Mouse (Mus musculus): ENCODE results near the gene Fastkd1. TPM values are rescaled to one million over a fixed set of nuclear protein-coding genes. Genes with fewer than 3 reads are reported as not detected.

Gene Fastkd1
- total and polyA plus RNA-seq, 3 experiments = 9.8 to 15.7 TPM; not detected in 1

DNA sequence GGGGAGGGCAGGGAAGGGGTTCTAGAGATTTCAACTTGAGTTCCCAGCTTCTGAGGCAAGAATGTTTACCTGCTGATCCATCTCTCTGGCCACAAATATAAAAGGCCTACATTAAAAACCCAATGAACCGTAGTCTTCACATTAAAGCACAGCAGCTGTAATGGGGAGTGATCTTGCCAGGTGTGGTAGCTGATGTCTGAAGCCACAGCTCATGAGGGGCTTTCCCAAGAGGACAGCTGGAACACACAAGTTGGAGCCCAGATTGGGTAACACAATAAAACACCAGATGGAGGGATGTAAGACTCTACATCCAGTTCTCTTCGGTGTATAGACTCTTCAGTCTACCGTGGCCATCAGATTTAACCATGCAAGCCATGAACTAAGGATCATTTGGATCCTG, 28.8 kb downstream of the Fastkd1 start:
- TF ChIP-seq HCFC1 (IDR thresholded peaks at IDR 0.05; ENCODE audit: low read depth, low read length) = no peak
- TF ChIP-seq MAX (IDR thresholded peaks at IDR 0.05; ENCODE audit: low read length) = no peak
- TF ChIP-seq POLR2AphosphoS2 (IDR thresholded peaks at IDR 0.05; ENCODE audit: low read length) = no peak
- no peak for TF ChIP-seq POLR2A (IDR thresholded peaks at IDR 0.05; ENCODE audit: control insufficient read depth in 1 of 2, insufficient read depth in 1 of 2, low read depth in 1 of 2, low read length in 2 of 2, poor library complexity in 1 of 2)
- no peak for TF ChIP-seq USF2 (IDR thresholded peaks at IDR 0.05; ENCODE audit: borderline replicate concordance in 1 of 2, insufficient read depth in 1 of 2, low read depth in 1 of 2, low read length in 2 of 2)
- no peak for TF ChIP-seq MEF2A (IDR thresholded peaks at IDR 0.05; ENCODE audit: extremely low read depth, insufficient replicate concordance, low read depth, low read length, poor library complexity, severe bottlenecking)
- TF ChIP-seq CHD1 (IDR thresholded peaks at IDR 0.05; ENCODE audit: low read depth, low read length) = no peak
- no peak for TF ChIP-seq ZC3H11A (IDR thresholded peaks at IDR 0.05; ENCODE audit: low read depth, low read length)
- TF ChIP-seq RAD21 (IDR thresholded peaks at IDR 0.05; ENCODE audit: low read depth, low read length) = no peak
- TF ChIP-seq USF1 (IDR thresholded peaks at IDR 0.05; ENCODE audit: low read depth, low read length) = no peak
- no peak for TF ChIP-seq ELF1 (IDR thresholded peaks at IDR 0.05; ENCODE audit: low read depth, low read length)
- no peak for TF ChIP-seq SIN3A (IDR thresholded peaks at IDR 0.05; ENCODE audit: low read length)
- TF ChIP-seq MXI1 (IDR thresholded peaks at IDR 0.05; ENCODE audit: low read depth, low read length) = no peak
- no peak for TF ChIP-seq POLR2AphosphoS5 (IDR thresholded peaks at IDR 0.05; ENCODE audit: borderline replicate concordance, low read depth, low read length)
- TF ChIP-seq TCF12 (IDR thresholded peaks at IDR 0.05; ENCODE audit: low read depth, low read length) = no peak
- TF ChIP-seq MAFK (IDR thresholded peaks at IDR 0.05; ENCODE audit: borderline replicate concordance, low read depth, low read length) = no peak
- no peak for TF ChIP-seq BHLHE40 (IDR thresholded peaks at IDR 0.05; ENCODE audit: borderline replicate concordance, low read depth, low read length)
- TF ChIP-seq ZKSCAN1 (IDR thresholded peaks at IDR 0.05; ENCODE audit: low read depth, low read length) = no peak
- DNase-seq (ENCODE audit: low read depth, low spot score) = no peak
- no peak overlapping the region for H3K4me3 ChIP-seq (ENCODE audit: control insufficient read depth in 1 of 2, insufficient read depth in 1 of 2, low read depth in 2 of 2, low read length in 2 of 2)

DNA sequence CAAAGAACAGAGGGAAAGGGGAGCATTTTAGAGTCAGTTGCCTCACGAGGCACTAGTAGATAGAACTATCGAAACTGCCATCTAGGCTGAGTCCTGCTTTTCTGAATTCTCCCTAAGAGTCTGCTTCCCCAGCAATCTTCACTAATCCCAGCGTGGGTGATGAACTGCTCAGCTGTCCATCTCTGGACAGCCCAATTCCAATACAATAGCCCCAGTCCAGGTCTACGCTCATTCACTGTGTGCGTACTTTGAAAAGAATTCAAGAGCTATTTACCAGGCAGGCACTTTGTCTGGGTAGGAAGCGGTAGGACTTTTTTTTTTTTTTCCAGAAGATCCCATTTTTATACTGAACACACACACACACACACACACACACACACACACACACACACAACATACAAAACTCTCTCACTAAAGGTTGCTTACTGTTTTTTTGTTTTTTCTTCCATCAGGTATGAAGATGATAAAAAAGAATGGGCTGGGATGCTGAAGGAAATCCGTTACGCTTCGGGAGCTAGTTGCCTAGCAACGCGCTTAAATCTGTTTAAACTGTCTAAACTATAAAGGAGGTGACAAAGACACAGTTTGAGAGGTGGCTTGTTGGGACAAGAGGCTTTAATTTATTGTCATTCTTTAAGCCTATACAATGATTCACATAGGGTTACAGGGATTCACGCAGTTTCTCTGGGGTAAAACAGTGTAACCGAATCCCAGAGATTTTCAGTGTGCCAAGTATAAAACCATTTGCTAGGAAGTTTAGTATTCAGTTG, 30.1 kb downstream of the Fastkd1 start:
- H3K27ac ChIP-seq (ENCODE audit: control insufficient read depth, low read depth, low read length) = no peak overlapping the region
- TF ChIP-seq ZNF384 (IDR thresholded peaks at IDR 0.05; ENCODE audit: low read depth, low read length) = no peak
- no peak for TF ChIP-seq ZKSCAN1 (IDR thresholded peaks at IDR 0.05; ENCODE audit: low read depth, low read length)
- TF ChIP-seq UBTF (IDR thresholded peaks at IDR 0.05; ENCODE audit: borderline replicate concordance, insufficient read depth, low read depth, low read length) = no peak
- TF ChIP-seq GABPA (IDR thresholded peaks at IDR 0.05; ENCODE audit: low read depth, low read length) = no peak
- TF ChIP-seq USF1 (IDR thresholded peaks at IDR 0.05; ENCODE audit: low read depth, low read length) = no peak
- no peak for TF ChIP-seq TBP (IDR thresholded peaks at IDR 0.05; ENCODE audit: low read depth, low read length)
- no peak for TF ChIP-seq BHLHE40 (IDR thresholded peaks at IDR 0.05; ENCODE audit: borderline replicate concordance, low read depth, low read length)
- no peak for TF ChIP-seq MAZ (IDR thresholded peaks at IDR 0.05; ENCODE audit: low read depth, low read length)
- TF ChIP-seq MAX (IDR thresholded peaks at IDR 0.05; ENCODE audit: low read length) = no peak
- TF ChIP-seq SMC3 (IDR thresholded peaks at IDR 0.05; ENCODE audit: low read depth, low read length) = no peak
- TF ChIP-seq NELFE (IDR thresholded peaks at IDR 0.05; ENCODE audit: low read depth, low read length) = no peak
- TF ChIP-seq ETS1 (IDR thresholded peaks at IDR 0.05; ENCODE audit: low read depth, low read length) = no peak
- TF ChIP-seq GATA1 (IDR thresholded peaks at IDR 0.05; ENCODE audit: low read depth, low read length) = no peak
- no peak for TF ChIP-seq SIN3A (IDR thresholded peaks at IDR 0.05; ENCODE audit: low read length)
- no peak for TF ChIP-seq MXI1 (IDR thresholded peaks at IDR 0.05; ENCODE audit: low read depth, low read length)
- TF ChIP-seq TCF12 (IDR thresholded peaks at IDR 0.05; ENCODE audit: low read depth, low read length) = no peak
- no peak for TF ChIP-seq POLR2AphosphoS5 (IDR thresholded peaks at IDR 0.05; ENCODE audit: borderline replicate concordance, low read depth, low read length)
- TF ChIP-seq CHD2 (IDR thresholded peaks at IDR 0.05; ENCODE audit: low read length) = no peak
- TF ChIP-seq POLR2A (IDR thresholded peaks at IDR 0.05; ENCODE audit: control insufficient read depth in 1 of 2, insufficient read depth in 1 of 2, low read depth in 1 of 2, low read length in 2 of 2, poor library complexity in 1 of 2) = no peak
- H3K27me3 ChIP-seq (ENCODE audit: control insufficient read depth in 1 of 2, insufficient read depth in 2 of 2, low read length in 2 of 2) = no peaks in the 10 kb centered on the region
- H3K36me3 ChIP-seq (ENCODE audit: control insufficient read depth in 1 of 2, insufficient read depth in 2 of 2, low read length in 2 of 2) = no peaks in the 10 kb centered on the region; a peak in 1 of 4 replicates
- no peaks in the 10 kb centered on the region for H3K9me3 ChIP-seq (replicated peaks; ENCODE audit: insufficient read depth, low read length)
- no peak overlapping the region for H3K4me3 ChIP-seq (ENCODE audit: control insufficient read depth in 1 of 2, insufficient read depth in 1 of 2, low read depth in 2 of 2, low read length in 2 of 2)
- H3K79me2 ChIP-seq (ENCODE audit: control insufficient read depth, insufficient read depth, low read length, poor library complexity) = no peaks in the 10 kb centered on the region
- no peak for DNase-seq (ENCODE audit: low read depth, low spot score)
- no peak overlapping the region for H3K9ac ChIP-seq (ENCODE audit: control insufficient read depth, low read depth, low read length, poor library complexity, severe bottlenecking)
- H3K4me1 ChIP-seq (ENCODE audit: control insufficient read depth in 1 of 2, insufficient read depth in 2 of 2, low read length in 2 of 2) = no peaks in the 10 kb centered on the region

More for the DNA sequence above, 28.8 kb downstream of the Fastkd1 start:
- H3K4me1 ChIP-seq (ENCODE audit: control insufficient read depth in 1 of 2, insufficient read depth in 2 of 2, low read length in 2 of 2) = no peaks in the 10 kb centered on the region
- H3K9ac ChIP-seq (ENCODE audit: control insufficient read depth, low read depth, low read length, poor library complexity, severe bottlenecking) = no peak overlapping the region
- no peaks in the 10 kb centered on the region for H3K79me2 ChIP-seq (ENCODE audit: control insufficient read depth, insufficient read depth, low read length, poor library complexity)
- no peak overlapping the region for H3K27ac ChIP-seq (ENCODE audit: control insufficient read depth, low read depth, low read length)
- H3K27me3 ChIP-seq (ENCODE audit: control insufficient read depth in 1 of 2, insufficient read depth in 2 of 2, low read length in 2 of 2) = no peaks in the 10 kb centered on the region
- H3K9me3 ChIP-seq (replicated peaks; ENCODE audit: insufficient read depth, low read length) = no peaks in the 10 kb centered on the region
- no peaks in the 10 kb centered on the region; a peak in 1 of 4 replicates for H3K36me3 ChIP-seq (ENCODE audit: control insufficient read depth in 1 of 2, insufficient read depth in 2 of 2, low read length in 2 of 2)

All from MEL (cell line).